Mouse (Mus musculus): ENCODE results near the gene Lpin2. TPM values are rescaled to one million over a fixed set of nuclear protein-coding genes. Genes with fewer than 3 reads are reported as not detected.
A peak's percentile ranks its signal among the peaks of the same experiment; 100 is the strongest.

The Lpin2 gene
- total and polyA plus RNA-seq, 3 experiments = 22.4 to 32.1 TPM; not detected in 1

GRCm38 (mm10) chr17:71238494-71238893 lies 56.1 kb downstream of the Lpin2 start (continued):
- peak in 1 of 2 experiments; percentile 39; a peak in 1 of 4 replicates for TF ChIP-seq POLR2A (IDR thresholded peaks at IDR 0.05; ENCODE audit: control insufficient read depth in 1 of 2, insufficient read depth in 1 of 2, low read depth in 1 of 2, low read length in 2 of 2, poor library complexity in 1 of 2)
- no peak for TF ChIP-seq NRF1 (IDR thresholded peaks at IDR 0.05; ENCODE audit: insufficient read depth, low read depth, low read length, poor library complexity, severe bottlenecking)
- no peak for TF ChIP-seq JUND (IDR thresholded peaks at IDR 0.05; ENCODE audit: low read depth, low read length)
- TF ChIP-seq E2F4 (IDR thresholded peaks at IDR 0.05; ENCODE audit: borderline replicate concordance, low read depth, low read length) = no peak
- TF ChIP-seq USF1 (IDR thresholded peaks at IDR 0.05; ENCODE audit: low read depth, low read length) = peak; percentile 79
- TF ChIP-seq ZKSCAN1 (IDR thresholded peaks at IDR 0.05; ENCODE audit: low read depth, low read length) = no peak
- peak; percentile 60; the same call in 1 of the 2 replicates for TF ChIP-seq MYC (IDR thresholded peaks at IDR 0.05; ENCODE audit: low read depth, low read length)
- TF ChIP-seq NELFE (IDR thresholded peaks at IDR 0.05; ENCODE audit: low read depth, low read length) = no peak
- no peak for TF ChIP-seq POLR2AphosphoS2 (IDR thresholded peaks at IDR 0.05; ENCODE audit: low read length)
- TF ChIP-seq MAX (IDR thresholded peaks at IDR 0.05; ENCODE audit: low read length) = 0 out of 2 replicates have a peak, but pooled peaks have one; percentile 50
- TF ChIP-seq CHD1 (IDR thresholded peaks at IDR 0.05; ENCODE audit: low read depth, low read length) = no peak
- no peak for TF ChIP-seq RAD21 (IDR thresholded peaks at IDR 0.05; ENCODE audit: low read depth, low read length)
- no peak for TF ChIP-seq MAZ (IDR thresholded peaks at IDR 0.05; ENCODE audit: low read depth, low read length)
- no peak for TF ChIP-seq ZNF384 (IDR thresholded peaks at IDR 0.05; ENCODE audit: low read depth, low read length)
- no peak for TF ChIP-seq HCFC1 (IDR thresholded peaks at IDR 0.05; ENCODE audit: low read depth, low read length)
- TF ChIP-seq ETS1 (IDR thresholded peaks at IDR 0.05; ENCODE audit: low read depth, low read length) = peak; percentile 88
- TF ChIP-seq CTCF (IDR thresholded peaks at IDR 0.05 in 2 of 3, conservative IDR thresholded peaks at IDR 0.05 in 1 of 3; ENCODE audit: control insufficient read depth in 1 of 3, insufficient read depth in 1 of 3, low read depth in 2 of 3, low read length in 3 of 3, poor library complexity in 1 of 3, severe bottlenecking in 1 of 3) = no peak
- no peak for TF ChIP-seq MXI1 (IDR thresholded peaks at IDR 0.05; ENCODE audit: low read depth, low read length)

- H3K27me3 ChIP-seq (ENCODE audit: control insufficient read depth in 1 of 2, insufficient read depth in 2 of 2, low read length in 2 of 2) = no peaks in the 10 kb centered on the region
- H3K9ac ChIP-seq (ENCODE audit: control insufficient read depth, low read depth, low read length, poor library complexity, severe bottlenecking) = no peak overlapping the region
- H3K79me2 ChIP-seq (ENCODE audit: control insufficient read depth, insufficient read depth, low read length, poor library complexity) = no peaks in the 10 kb centered on the region
- H3K36me3 ChIP-seq (ENCODE audit: control insufficient read depth in 1 of 2, insufficient read depth in 2 of 2, low read length in 2 of 2) = peaks cover 26 to 36% of the 10 kb centered on the region in 2 experiments
- no peak overlapping the region for H3K27ac ChIP-seq (ENCODE audit: control insufficient read depth, low read depth, low read length)
- TF ChIP-seq NRF1 (IDR thresholded peaks at IDR 0.05; ENCODE audit: insufficient read depth, low read depth, low read length, poor library complexity, severe bottlenecking) (no peak), RAD21 (IDR thresholded peaks at IDR 0.05; ENCODE audit: low read depth, low read length) (no peak), POLR2A (IDR thresholded peaks at IDR 0.05; ENCODE audit: control insufficient read depth in 1 of 2, insufficient read depth in 1 of 2, low read depth in 1 of 2, low read length in 2 of 2, poor library complexity in 1 of 2) (no peak), ZC3H11A (IDR thresholded peaks at IDR 0.05; ENCODE audit: low read depth, low read length) (no peak), MAZ (IDR thresholded peaks at IDR 0.05; ENCODE audit: low read depth, low read length) (no peak), KAT2A (conservative IDR thresholded peaks at IDR 0.05; ENCODE audit: low read depth, low read length) (no peak), TCF12 (IDR thresholded peaks at IDR 0.05; ENCODE audit: low read depth, low read length) (no peak), USF2 (IDR thresholded peaks at IDR 0.05; ENCODE audit: borderline replicate concordance in 1 of 2, insufficient read depth in 1 of 2, low read depth in 1 of 2, low read length in 2 of 2) (no peak), MAFK (IDR thresholded peaks at IDR 0.05; ENCODE audit: borderline replicate concordance, low read depth, low read length) (no peak), ETS1 (IDR thresholded peaks at IDR 0.05; ENCODE audit: low read depth, low read length) (no peak), JUND (IDR thresholded peaks at IDR 0.05; ENCODE audit: low read depth, low read length) (no peak), EP300 (IDR thresholded peaks at IDR 0.05; ENCODE audit: low read depth in 1 of 2, low read length in 2 of 2) (no peak), ELF1 (IDR thresholded peaks at IDR 0.05; ENCODE audit: low read depth, low read length) (no peak), MYB (IDR thresholded peaks at IDR 0.05; ENCODE audit: low read depth, low read length) (no peak), MAX (IDR thresholded peaks at IDR 0.05; ENCODE audit: low read length) (no peak), MYC (IDR thresholded peaks at IDR 0.05; ENCODE audit: low read depth, low read length) (no peak), ZMIZ1 (IDR thresholded peaks at IDR 0.05; ENCODE audit: low read depth, low read length) (no peak), TAL1 (IDR thresholded peaks at IDR 0.05; ENCODE audit: low read length) (no peak), HCFC1 (IDR thresholded peaks at IDR 0.05; ENCODE audit: low read depth, low read length) (no peak), UBTF (IDR thresholded peaks at IDR 0.05; ENCODE audit: borderline replicate concordance, insufficient read depth, low read depth, low read length) (no peak)
- peaks cover 17 to 32% of the 10 kb centered on the region in 2 experiments for H3K4me1 ChIP-seq (ENCODE audit: control insufficient read depth in 1 of 2, insufficient read depth in 2 of 2, low read length in 2 of 2)
- no peak for DNase-seq (ENCODE audit: low read depth, low spot score)
- H3K4me3 ChIP-seq (ENCODE audit: control insufficient read depth in 1 of 2, insufficient read depth in 1 of 2, low read depth in 2 of 2, low read length in 2 of 2) = no peak overlapping the region
- H3K9me3 ChIP-seq (replicated peaks; ENCODE audit: insufficient read depth, low read length) = no peaks in the 10 kb centered on the region
These were observed 58.5 kb downstream of the Lpin2 start for GRCm38 (mm10) chr17:71240811-71241210.
